Mouse (Mus musculus): ENCODE measurements around the gene Chst14. TPM values are rescaled to one million over a fixed set of nuclear protein-coding genes. Genes with fewer than 3 reads are reported as not detected.

The Chst14 gene
- polyA plus RNA-seq, 1 experiment: 44.8 TPM

- Histone ChIP-seq H3K4me3 (ENCODE audit: insufficient read depth, low read length) (no peak overlapping the region), H3K27ac (ENCODE audit: insufficient read depth, low read length) (no peak overlapping the region), H3K4me1 (ENCODE audit: control insufficient read depth, insufficient read depth, low read length) (peaks cover 8% of the 10 kb centered on the region)
- TF ChIP-seq CTCF (IDR thresholded peaks at IDR 0.05; ENCODE audit: borderline replicate concordance, insufficient read depth, low read length) (no peak), POLR2A (IDR thresholded peaks at IDR 0.05; ENCODE audit: low read depth, low read length) (no peak)
These were observed 34.1 kb downstream of the Chst14 start for GRCm38 (mm10) chr2:118960413-118960812.

DNA sequence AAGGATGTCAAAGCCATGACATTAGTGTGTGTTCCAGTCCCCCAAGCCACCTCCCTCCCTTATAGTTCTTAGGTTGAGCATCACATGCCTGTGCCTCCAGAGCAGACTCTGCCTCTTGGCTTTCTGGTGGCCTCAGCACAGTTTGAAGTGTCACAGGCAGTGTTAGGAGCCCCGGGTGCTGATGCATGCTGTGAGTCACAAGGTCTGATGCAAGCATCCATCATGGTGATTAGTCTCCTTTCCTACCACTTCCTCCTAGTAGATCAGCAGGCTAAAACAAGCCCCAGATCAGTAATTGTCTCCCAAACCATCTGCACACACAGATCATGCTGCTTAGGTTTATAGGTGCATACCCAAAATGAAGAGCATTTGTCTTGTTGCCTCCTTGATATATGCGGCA, 35.2 kb downstream of the Chst14 start:
- no peak for TF ChIP-seq CTCF (IDR thresholded peaks at IDR 0.05; ENCODE audit: borderline replicate concordance, insufficient read depth, low read length)
- peak; percentile 26; the same call in 1 of the 2 replicates for TF ChIP-seq POLR2A (IDR thresholded peaks at IDR 0.05; ENCODE audit: low read depth, low read length)
- Histone ChIP-seq H3K4me3 (ENCODE audit: insufficient read depth, low read length) (no peak overlapping the region), H3K27ac (ENCODE audit: insufficient read depth, low read length) (peak overlapping the region; percentile 45; the same call in 1 of the 2 replicates), H3K4me1 (ENCODE audit: control insufficient read depth, insufficient read depth, low read length) (peaks cover 8% of the 10 kb centered on the region)

DNA sequence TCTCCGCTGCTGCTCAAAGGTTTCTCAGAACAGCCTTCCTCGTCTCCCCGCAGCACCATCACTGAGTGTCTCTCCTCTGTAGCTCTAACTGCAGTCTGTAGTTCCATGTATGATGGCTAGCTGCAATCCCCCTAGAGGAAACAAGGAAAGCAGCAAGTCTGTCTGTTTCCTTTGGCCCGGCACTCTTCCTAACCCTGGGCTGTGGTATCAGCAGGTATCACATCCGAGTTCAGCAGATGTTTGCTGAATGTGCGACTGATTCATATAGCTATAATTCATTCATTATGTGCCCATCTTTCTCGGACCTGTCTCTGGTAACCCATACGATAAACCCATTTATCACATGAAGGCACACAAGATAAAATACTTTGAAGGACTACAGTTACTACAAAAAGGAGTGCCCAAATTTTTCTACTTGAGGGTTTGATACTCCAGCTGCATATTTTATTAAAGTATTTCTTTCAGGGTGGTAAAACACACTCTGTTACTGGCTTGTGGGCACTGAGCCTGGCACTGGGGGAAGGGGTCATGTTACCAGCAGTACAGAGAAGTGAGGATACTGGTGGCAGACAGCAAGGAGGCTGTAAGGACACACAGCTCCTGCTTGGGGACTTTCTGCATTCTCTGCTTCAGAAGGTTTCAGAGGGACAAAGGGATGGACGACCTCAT, 36.8 kb downstream of the Chst14 start:
- Histone ChIP-seq H3K27ac (ENCODE audit: insufficient read depth, low read length) (no peak overlapping the region), H3K4me1 (ENCODE audit: control insufficient read depth, insufficient read depth, low read length) (peaks cover 8% of the 10 kb centered on the region), H3K4me3 (ENCODE audit: insufficient read depth, low read length) (no peak overlapping the region)
- no peak for TF ChIP-seq POLR2A (IDR thresholded peaks at IDR 0.05; ENCODE audit: low read depth, low read length)

GRCm38 (mm10) chr2:118963676-118964012, 37.3 kb downstream of the Chst14 start:
- no peak for TF ChIP-seq POLR2A (IDR thresholded peaks at IDR 0.05; ENCODE audit: low read depth, low read length)
- TF ChIP-seq CTCF (IDR thresholded peaks at IDR 0.05; ENCODE audit: borderline replicate concordance, insufficient read depth, low read length): no peak
- no peak overlapping the region for H3K27ac ChIP-seq (ENCODE audit: insufficient read depth, low read length)
- peaks cover 8% of the 10 kb centered on the region for H3K4me1 ChIP-seq (ENCODE audit: control insufficient read depth, insufficient read depth, low read length)
- H3K4me3 ChIP-seq (ENCODE audit: insufficient read depth, low read length): no peak overlapping the region

- Histone ChIP-seq H3K27ac (ENCODE audit: insufficient read depth, low read length) (no peak overlapping the region), H3K4me3 (ENCODE audit: insufficient read depth, low read length) (no peak overlapping the region), H3K4me1 (ENCODE audit: control insufficient read depth, insufficient read depth, low read length) (0 out of 2 replicates have a peak, but pooled peaks cover 2% of the 10 kb centered on the region)
- TF ChIP-seq CTCF (IDR thresholded peaks at IDR 0.05; ENCODE audit: borderline replicate concordance, insufficient read depth, low read length) (no peak), POLR2A (IDR thresholded peaks at IDR 0.05; ENCODE audit: low read depth, low read length) (no peak)
These were observed 43.4 kb downstream of the Chst14 start for GRCm38 (mm10) chr2:118969585-118970147.

DNA sequence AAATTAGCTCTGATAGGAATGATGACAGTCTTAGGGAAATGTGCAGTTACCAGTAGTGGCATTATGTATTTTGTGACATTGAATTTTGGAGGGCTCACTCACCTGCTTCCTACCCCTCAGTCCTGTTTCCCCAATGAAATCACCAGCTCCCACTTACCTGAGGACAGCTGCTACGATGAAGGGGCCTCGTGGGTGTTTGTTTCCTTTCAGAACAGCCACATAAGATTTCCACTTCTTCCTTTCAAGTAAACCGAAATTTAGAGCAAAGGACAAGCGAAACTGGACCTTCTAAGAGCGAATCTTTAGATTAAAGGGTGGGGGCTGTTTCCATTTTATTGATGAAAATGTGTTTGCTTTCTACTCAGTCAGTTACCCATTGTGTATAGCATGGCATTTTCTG, 45.8 kb downstream of the Chst14 start:
- H3K4me1 ChIP-seq (ENCODE audit: control insufficient read depth, insufficient read depth, low read length): 0 out of 2 replicates have a peak, but pooled peaks cover 9% of the 10 kb centered on the region
- H3K4me3 ChIP-seq (ENCODE audit: insufficient read depth, low read length): no peak overlapping the region
- H3K27ac ChIP-seq (ENCODE audit: insufficient read depth, low read length): no peak overlapping the region
- TF ChIP-seq POLR2A (IDR thresholded peaks at IDR 0.05; ENCODE audit: low read depth, low read length) (no peak), CTCF (IDR thresholded peaks at IDR 0.05; ENCODE audit: borderline replicate concordance, insufficient read depth, low read length) (no peak)

DNA sequence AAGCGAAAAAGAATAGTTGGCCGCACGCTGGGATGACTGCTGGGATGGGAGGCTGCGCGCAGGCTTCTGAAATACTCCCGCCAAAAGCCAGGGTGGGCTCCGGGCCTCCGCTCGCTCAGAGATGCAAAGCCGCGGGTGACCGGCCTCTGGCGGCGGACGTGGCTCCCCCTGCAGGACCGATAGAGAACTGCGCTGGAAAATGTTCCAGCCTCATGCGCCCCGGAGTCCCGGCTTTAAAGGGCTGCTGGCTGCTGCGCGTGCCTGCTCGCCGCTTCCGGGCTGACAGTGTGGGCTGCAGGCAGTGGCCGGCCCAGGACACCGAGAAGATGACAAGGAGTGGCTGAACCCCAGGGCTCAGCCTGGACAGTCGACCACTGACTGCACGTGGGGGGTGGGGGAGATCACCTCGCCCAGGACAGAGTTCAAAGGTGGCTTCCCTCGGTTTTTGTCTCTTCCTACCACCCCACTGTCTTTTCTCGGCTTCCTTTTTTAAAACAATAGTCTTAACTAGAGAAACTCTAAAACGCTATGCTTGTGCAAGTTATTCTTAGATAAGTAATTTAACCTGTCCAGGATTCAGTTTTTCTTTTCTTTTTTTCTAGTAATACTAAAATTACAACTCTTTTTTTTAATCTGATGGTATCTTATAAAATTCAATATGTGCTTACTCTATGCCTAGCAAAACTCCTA, 46.5 kb downstream of the Chst14 start:
- TF ChIP-seq POLR2A (IDR thresholded peaks at IDR 0.05; ENCODE audit: low read depth, low read length): peak; percentile 67
- peak; percentile 18; the same call in 1 of the 2 replicates for TF ChIP-seq CTCF (IDR thresholded peaks at IDR 0.05; ENCODE audit: borderline replicate concordance, insufficient read depth, low read length)
- no peak overlapping the region for H3K27ac ChIP-seq (ENCODE audit: insufficient read depth, low read length)
- 0 out of 2 replicates have a peak, but pooled peaks cover 9% of the 10 kb centered on the region for H3K4me1 ChIP-seq (ENCODE audit: control insufficient read depth, insufficient read depth, low read length)
- peak overlapping the region; percentile 21; the same call in 1 of the 2 replicates for H3K4me3 ChIP-seq (ENCODE audit: insufficient read depth, low read length)

- TF ChIP-seq CTCF (IDR thresholded peaks at IDR 0.05; ENCODE audit: borderline replicate concordance, insufficient read depth, low read length) (no peak), POLR2A (IDR thresholded peaks at IDR 0.05; ENCODE audit: low read depth, low read length) (no peak)
- 0 out of 2 replicates have a peak, but pooled peaks cover 9% of the 10 kb centered on the region for H3K4me1 ChIP-seq (ENCODE audit: control insufficient read depth, insufficient read depth, low read length)
- H3K4me3 ChIP-seq (ENCODE audit: insufficient read depth, low read length): peak overlapping the region; percentile 12
- H3K27ac ChIP-seq (ENCODE audit: insufficient read depth, low read length): no peak overlapping the region
These were observed 49.6 kb downstream of the Chst14 start for GRCm38 (mm10) chr2:118975855-118976254.

GRCm38 (mm10) chr2:118976282-118976929, 50.1 kb downstream of the Chst14 start:
- Histone ChIP-seq H3K27ac (ENCODE audit: insufficient read depth, low read length) (no peak overlapping the region), H3K4me1 (ENCODE audit: control insufficient read depth, insufficient read depth, low read length) (0 out of 2 replicates have a peak, but pooled peaks cover 9% of the 10 kb centered on the region), H3K4me3 (ENCODE audit: insufficient read depth, low read length) (peak overlapping the region; percentile 12)
- peak; percentile 66 for TF ChIP-seq CTCF (IDR thresholded peaks at IDR 0.05; ENCODE audit: borderline replicate concordance, insufficient read depth, low read length)
- no peak for TF ChIP-seq POLR2A (IDR thresholded peaks at IDR 0.05; ENCODE audit: low read depth, low read length)

Data from embryonic fibroblast, embryonic 13.5 days (primary cell).